Mouse (Mus musculus) MEL (cell line): ENCODE measurements around the gene Kif24. TPM values are rescaled to one million over a fixed set of nuclear protein-coding genes. Genes with fewer than 3 reads are reported as not detected.

Source experiments
- DNase-seq: peaks from one replicate; pipeline ENCODE4 v3.0.0; 2011; ENCODE audit warnings: low read depth, low spot score
- H3K27ac ChIP-seq: 2 replicates; pipeline ENCODE4 v1.5.1; 2012; ENCODE audit warnings: low read depth, mild to moderate bottlenecking, control low read depth, low read length, moderate library complexity; ENCODE audit not compliant: control insufficient read depth
- H3K27me3 ChIP-seq, 2 experiments: fragments of 150-350 bp in 1 of 2; sonication (generic) in 1 of 2; 2 replicates each; pipeline ENCODE4 v1.6.1; 2012; ENCODE audit warnings: low read length in 2 of 2, mild to moderate bottlenecking in 2 of 2, improper control_type of control experiment in 1 of 2, moderate library complexity in 1 of 2; ENCODE audit not compliant: insufficient read depth in 2 of 2, control insufficient read depth in 1 of 2
- H3K36me3 ChIP-seq, 2 experiments: 2 replicates each; pipeline ENCODE4 v1.6.1; 2012 to 2014; ENCODE audit warnings: low read length in 2 of 2, improper control_type of control experiment in 1 of 2, inconsistent platforms in 1 of 2, mild to moderate bottlenecking in 1 of 2; ENCODE audit not compliant: insufficient read depth in 2 of 2, control insufficient read depth in 1 of 2
- H3K4me1 ChIP-seq, 2 experiments: fragments of 150-350 bp in 1 of 2; sonication (generic) in 1 of 2; 2 replicates each; pipeline ENCODE4 v1.6.1; 2012; ENCODE audit warnings: low read length in 2 of 2, improper control_type of control experiment in 1 of 2, mild to moderate bottlenecking in 1 of 2; ENCODE audit not compliant: insufficient read depth in 2 of 2, control insufficient read depth in 1 of 2
- H3K4me3 ChIP-seq, 2 experiments: fragments of 150-350 bp in 1 of 2; sonication (generic) in 1 of 2; 2 replicates each; pipeline ENCODE4 v1.5.1; 2012; ENCODE audit warnings: low read depth in 2 of 2, low read length in 2 of 2, mild to moderate bottlenecking in 2 of 2, moderate library complexity in 2 of 2, control low read depth in 1 of 2, improper control_type of control experiment in 1 of 2; ENCODE audit not compliant: control insufficient read depth in 1 of 2, insufficient read depth in 1 of 2
- H3K79me2 ChIP-seq: 2 replicates; pipeline ENCODE4 v1.6.1; 2012; ENCODE audit warnings: mild to moderate bottlenecking, low read length, moderate library complexity; ENCODE audit not compliant: control insufficient read depth, poor library complexity, insufficient read depth
- H3K9ac ChIP-seq: 2 replicates; pipeline ENCODE4 v1.6.1; 2012; ENCODE audit warnings: low read depth, mild to moderate bottlenecking, control low read depth, low read length, moderate library complexity; ENCODE audit not compliant: control insufficient read depth, poor library complexity, severe bottlenecking
- H3K9me3 ChIP-seq: fragments of 150-350 bp; sonication (generic); replicated peaks from 2 replicates; pipeline ENCODE4 v1.6.1; 2012; ENCODE audit warnings: mild to moderate bottlenecking, low read length, improper control_type of control experiment, moderate library complexity; ENCODE audit not compliant: insufficient read depth
- BHLHE40 ChIP-seq: IDR thresholded peaks from 2 replicates; pipeline ENCODE4 v1.6.1; 2012; ENCODE audit warnings: low read depth, mild to moderate bottlenecking, inconsistent platforms, low read length, improper control_type of control experiment, borderline replicate concordance
- CHD1 ChIP-seq: IDR thresholded peaks from 2 replicates; pipeline ENCODE4 v1.6.1; 2012; ENCODE audit warnings: low read depth, mild to moderate bottlenecking, inconsistent platforms, low read length, improper control_type of control experiment
- CTCF ChIP-seq, 3 experiments: IDR thresholded peaks in 2 of 3; conservative IDR thresholded peaks in 1 of 3; 2 replicates each; pipeline ENCODE4 v1.5.1; 2011 to 2012; ENCODE audit warnings: low read length in 3 of 3, low read depth in 2 of 3, mild to moderate bottlenecking in 2 of 3, improper control_type of control experiment in 1 of 3, inconsistent platforms in 1 of 3, mixed read lengths in 1 of 3, moderate library complexity in 1 of 3; ENCODE audit not compliant: control insufficient read depth in 1 of 3, insufficient read depth in 1 of 3, poor library complexity in 1 of 3, severe bottlenecking in 1 of 3
- GABPA ChIP-seq: IDR thresholded peaks from 2 replicates; pipeline ENCODE4 v1.6.1; 2012; ENCODE audit warnings: low read depth, mild to moderate bottlenecking, inconsistent platforms, low read length, improper control_type of control experiment, moderate library complexity
- GATA1 ChIP-seq: IDR thresholded peaks from 2 replicates; pipeline ENCODE4 v1.6.1; 2011; ENCODE audit warnings: low read depth, low read length, improper control_type of control experiment
- KAT2A ChIP-seq: conservative IDR thresholded peaks from 2 replicates; pipeline ENCODE4 v1.6.1; 2012; ENCODE audit warnings: low read depth, low read length, improper control_type of control experiment, inconsistent platforms
- MAFK ChIP-seq: IDR thresholded peaks from 2 replicates; pipeline ENCODE4 v1.6.1; 2011; ENCODE audit warnings: low read depth, mild to moderate bottlenecking, low read length, improper control_type of control experiment, borderline replicate concordance
- MEF2A ChIP-seq: IDR thresholded peaks from 2 replicates; pipeline ENCODE4 v1.6.1; 2014; ENCODE audit warnings: low read depth, mild to moderate bottlenecking, inconsistent platforms, low read length, improper control_type of control experiment; ENCODE audit not compliant: poor library complexity, insufficient replicate concordance, severe bottlenecking; ENCODE audit errors: extremely low read depth
- POLR2A ChIP-seq, 2 experiments: IDR thresholded peaks; 2 replicates each; pipeline ENCODE4 v1.6.1; 2011 to 2012; ENCODE audit warnings: low read length in 2 of 2, mild to moderate bottlenecking in 2 of 2, control low read depth in 1 of 2, improper control_type of control experiment in 1 of 2, low read depth in 1 of 2, moderate library complexity in 1 of 2; ENCODE audit not compliant: control insufficient read depth in 1 of 2, insufficient read depth in 1 of 2, poor library complexity in 1 of 2
- POLR2AphosphoS5 ChIP-seq: IDR thresholded peaks from 2 replicates; pipeline ENCODE4 v1.6.1; 2012; ENCODE audit warnings: low read depth, borderline replicate concordance, mild to moderate bottlenecking, inconsistent platforms, low read length, moderate library complexity, mixed read lengths
- RAD21 ChIP-seq: IDR thresholded peaks from 2 replicates; pipeline ENCODE4 v1.6.1; 2011; ENCODE audit warnings: mild to moderate bottlenecking, low read depth, low read length, improper control_type of control experiment
- SMC3 ChIP-seq: IDR thresholded peaks from 2 replicates; pipeline ENCODE4 v1.6.1; 2011; ENCODE audit warnings: low read depth, low read length, improper control_type of control experiment
- TAL1 ChIP-seq: IDR thresholded peaks from 2 replicates; pipeline ENCODE4 v1.6.1; 2012; ENCODE audit warnings: mild to moderate bottlenecking, inconsistent platforms, low read length, moderate library complexity, mixed read lengths
- TCF12 ChIP-seq: IDR thresholded peaks from 2 replicates; pipeline ENCODE4 v1.6.1; 2014; ENCODE audit warnings: low read depth, mild to moderate bottlenecking, inconsistent platforms, low read length, improper control_type of control experiment, moderate library complexity
- USF1 ChIP-seq: IDR thresholded peaks from 2 replicates; pipeline ENCODE4 v1.6.1; 2014; ENCODE audit warnings: low read depth, mild to moderate bottlenecking, inconsistent platforms, low read length, improper control_type of control experiment, moderate library complexity
- ZC3H11A ChIP-seq: IDR thresholded peaks from 2 replicates; pipeline ENCODE4 v1.6.1; 2012; ENCODE audit warnings: low read depth, mild to moderate bottlenecking, inconsistent platforms, low read length, improper control_type of control experiment
- polyA plus RNA-seq, 2 experiments: library from polyadenylated mRNA; stranded (reverse) in 1 of 2; unstranded in 1 of 2; fragments of >175 nt in 1 of 2; fragments of >200 nt in 1 of 2; gene quantifications; 2 replicates each; pipeline versions ENCODE4 v1.2.1 to v1.2.4; 2012; ENCODE audit warnings: low replicate concordance in 2 of 2, low read depth in 1 of 2; ENCODE audit not compliant: insufficient read length in 2 of 2, insufficient read depth in 1 of 2, missing spikeins in 1 of 2
- total RNA-seq: library from RNA; depleted of rRNA; stranded (reverse); fragments of 300-350 nt; gene quantifications from 2 replicates; pipeline ENCODE4 v1.2.3, GENCODE M21; 2012

The Kif24 gene
- total and polyA plus RNA-seq, 3 experiments, result 11.6 to 13.2 TPM; not detected in 1

GRCm38 (mm10) chr4:41348584-41349198, 116.0 kb downstream of the Kif24 start, which contains the start of gene Ubap1 (continued):
- TF ChIP-seq MEF2A (no peak), GABPA (no peak)
- TF ChIP-seq, all 39 proteins: peak for 14

- peaks cover 0 to 17% of the 10 kb centered on the region in 2 experiments; a peak in 2 of 4 replicates for H3K36me3 ChIP-seq
- H3K9me3 ChIP-seq, result no peaks in the 10 kb centered on the region
- H3K9ac ChIP-seq, result peak overlapping the region; percentile 77
- TF ChIP-seq BHLHE40 (no peak), CHD1 (no peak), POLR2AphosphoS5 (no peak), ZC3H11A (no peak), POLR2A (IDR thresholded peaks at IDR 0.05; ENCODE audit: control insufficient read depth in 1 of 2, insufficient read depth in 1 of 2, low read depth in 1 of 2, low read length in 2 of 2, poor library complexity in 1 of 2) (no peak), GATA1 (no peak), RAD21 (no peak), SMC3 (no peak), TCF12 (no peak)
- H3K79me2 ChIP-seq, result peaks cover 19% of the 10 kb centered on the region
- H3K4me1 ChIP-seq, result peaks cover 6 to 11% of the 10 kb centered on the region in 2 experiments
- peak overlapping the region; percentile 54 to 97 for H3K4me3 ChIP-seq
- H3K27ac ChIP-seq, result peak overlapping the region; percentile 38
- no peaks in the 10 kb centered on the region for H3K27me3 ChIP-seq
- DNase-seq, result no peak
Measured at GRCm38 (mm10) chr4:41347839-41348238, 116.8 kb downstream of the Kif24 start.

- TF ChIP-seq KAT2A, result no peak
- no peak for TF ChIP-seq MEF2A
- TF ChIP-seq MAFK, result no peak
- no peak for TF ChIP-seq TAL1
- TF ChIP-seq SMC3, result no peak
- no peak for TF ChIP-seq USF1
- no peak for TF ChIP-seq RAD21
- TF ChIP-seq TCF12, result no peak
- no peak for TF ChIP-seq BHLHE40
- no peak for TF ChIP-seq CTCF (IDR thresholded peaks at IDR 0.05 in 2 of 3, conservative IDR thresholded peaks at IDR 0.05 in 1 of 3; ENCODE audit: control insufficient read depth in 1 of 3, insufficient read depth in 1 of 3, low read depth in 2 of 3, low read length in 3 of 3, poor library complexity in 1 of 3, severe bottlenecking in 1 of 3)
- TF ChIP-seq, all 39 proteins: peak for 0
- H3K9ac ChIP-seq, result peak overlapping the region; percentile 36; the same call in 1 of the 2 replicates
- 0 out of 4 replicates have a peak overlapping the region, but pooled peaks of 1 of the 2 experiments have one; percentile 7 for H3K4me3 ChIP-seq
- H3K27me3 ChIP-seq, result no peaks in the 10 kb centered on the region
- H3K36me3 ChIP-seq, result peaks cover 0 to 15% of the 10 kb centered on the region in 2 experiments; a peak in 2 of 4 replicates
- H3K27ac ChIP-seq, result peak overlapping the region; percentile 35; the same call in 1 of the 2 replicates
- no peak for DNase-seq
- H3K4me1 ChIP-seq, result peaks cover 6 to 11% of the 10 kb centered on the region in 2 experiments
- H3K79me2 ChIP-seq, result peaks cover 10% of the 10 kb centered on the region
- H3K9me3 ChIP-seq, result no peaks in the 10 kb centered on the region
Measured at GRCm38 (mm10) chr4:41346011-41346410, 118.7 kb downstream of the Kif24 start.
